Mouse (Mus musculus) C2C12 (cell line): Measurements from ENCODE around the gene Itpr1. TPM values are rescaled to one million over a fixed set of nuclear protein-coding genes. Genes with fewer than 3 reads are reported as not detected.
A peak's percentile ranks its signal among the peaks of the same experiment; 100 is the strongest.

Source experiments
- H3K27me3 ChIP-seq: one replicate; pipeline ENCODE4 v1.6.1; 2011; ENCODE audit not compliant: control insufficient read depth, insufficient read depth, insufficient read length
- H3K36me3 ChIP-seq: one replicate; pipeline ENCODE4 v1.6.1; 2011; ENCODE audit not compliant: control insufficient read depth, insufficient read depth
- H3K4me3 ChIP-seq: one replicate; pipeline ENCODE4 v1.5.1; 2011; ENCODE audit warnings: mild to moderate bottlenecking, control low read depth; ENCODE audit not compliant: poor library complexity, insufficient read depth, severe bottlenecking
- H3K79me2 ChIP-seq: one replicate; pipeline ENCODE4 v1.6.1; 2011; ENCODE audit not compliant: control insufficient read depth, insufficient read depth
- H3K79me3 ChIP-seq: one replicate; pipeline ENCODE4 v1.6.1; 2011; ENCODE audit warnings: low read depth, control low read depth
- H3ac ChIP-seq: one replicate; pipeline ENCODE3; 2011; ENCODE audit warnings: low read depth; ENCODE audit not compliant: control insufficient read depth, insufficient read length
- CEBPB ChIP-seq: IDR thresholded peaks from one replicate; pipeline ENCODE4 v1.6.1; 2011; ENCODE audit warnings: low read depth, mild to moderate bottlenecking, control low read depth, moderate library complexity
- CTCF ChIP-seq: IDR thresholded peaks from one replicate; pipeline ENCODE4 v1.5.1; 2011; ENCODE audit not compliant: control insufficient read depth, insufficient read depth, insufficient read length
- FOSL1 ChIP-seq: IDR thresholded peaks from one replicate; pipeline ENCODE4 v1.8.0; 2011; ENCODE audit warnings: mild to moderate bottlenecking, low read length; ENCODE audit not compliant: poor library complexity, insufficient read depth, severe bottlenecking
- MAX ChIP-seq: IDR thresholded peaks from one replicate; pipeline ENCODE4 v1.6.1; 2011; ENCODE audit warnings: mild to moderate bottlenecking, control low read depth
- MYOD1 ChIP-seq: IDR thresholded peaks from one replicate; pipeline ENCODE4 v1.6.1; 2011; ENCODE audit warnings: low read depth; ENCODE audit not compliant: control insufficient read depth, insufficient read length
- MYOG ChIP-seq: IDR thresholded peaks from one replicate; pipeline ENCODE4 v1.6.1; 2011; ENCODE audit not compliant: control insufficient read depth, insufficient read length; ENCODE audit errors: extremely low read depth
- USF1 ChIP-seq: IDR thresholded peaks from one replicate; pipeline ENCODE4 v1.6.1; 2011; ENCODE audit warnings: low read depth, mild to moderate bottlenecking, control low read depth, moderate library complexity
- long read RNA-seq, 2 experiments: library from polyadenylated mRNA; unstranded; transcript quantifications; one replicate each; pipeline ENCODE4 v2.0.0; 2019 to 2020
- polyA plus RNA-seq: library from polyadenylated mRNA; unstranded; fragments of >200 nt; fragmentation: generic; extraction: Trizol; gene quantifications from one replicate; pipeline ENCODE4 v1.2.1, GENCODE M21; 2012; ENCODE audit warnings: missing spikeins

Gene Itpr1
- 4.9 TPM for polyA plus RNA-seq
- long read RNA-seq, experiment 1, partial matches to known transcripts: 1 of 2 reads
- long read RNA-seq, experiment 1, other reads (novel, unspliced or antisense): 1 of 2 reads
- long read RNA-seq, experiment 2, partial matches to known transcripts: 4 of 14 reads
- long read RNA-seq, experiment 2, other reads (novel, unspliced or antisense): 10 of 14 reads

DNA sequence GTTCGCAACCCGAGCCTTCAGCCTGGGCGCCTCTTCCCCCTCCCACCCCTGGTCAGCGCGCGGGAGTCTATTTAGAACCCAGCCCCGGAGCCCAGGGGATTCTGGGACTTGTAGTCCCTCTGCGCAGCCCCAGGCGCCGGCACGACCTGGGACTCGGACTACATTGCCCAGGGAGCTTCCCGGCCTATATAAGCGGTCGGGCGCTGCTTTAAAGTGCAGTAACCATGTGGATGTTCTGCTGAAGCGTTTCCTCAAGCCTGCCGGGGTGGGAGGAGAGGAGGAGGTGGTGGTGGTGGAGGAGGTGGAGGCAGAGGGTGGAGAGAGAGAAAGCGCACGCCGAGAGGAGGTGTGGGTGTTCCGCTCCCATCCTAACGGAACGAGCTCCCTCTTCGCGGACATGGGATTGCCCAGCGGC, at the start of gene Itpr1:
Itpr1 (plus strand) TSS at position 216 of the 415 bp plus-strand sequence.
- Histone ChIP-seq H3K79me3 (no peaks in the 10 kb centered on the region), H3K4me3 (peak within 1 kb of the TSS; percentile 61), H3ac (peak within 1 kb of the TSS; percentile 93), H3K27me3 (peaks cover 3% of the 10 kb centered on the region), H3K79me2 (no peaks in the 10 kb centered on the region), H3K36me3 (no peaks in the 10 kb centered on the region)
- no peak for TF ChIP-seq USF1
- no peak for TF ChIP-seq MAX
- TF ChIP-seq FOSL1: no peak
- no peak for TF ChIP-seq MYOG
- no peak for TF ChIP-seq MYOD1
- TF ChIP-seq CTCF: no peak
- no peak for TF ChIP-seq CEBPB

DNA sequence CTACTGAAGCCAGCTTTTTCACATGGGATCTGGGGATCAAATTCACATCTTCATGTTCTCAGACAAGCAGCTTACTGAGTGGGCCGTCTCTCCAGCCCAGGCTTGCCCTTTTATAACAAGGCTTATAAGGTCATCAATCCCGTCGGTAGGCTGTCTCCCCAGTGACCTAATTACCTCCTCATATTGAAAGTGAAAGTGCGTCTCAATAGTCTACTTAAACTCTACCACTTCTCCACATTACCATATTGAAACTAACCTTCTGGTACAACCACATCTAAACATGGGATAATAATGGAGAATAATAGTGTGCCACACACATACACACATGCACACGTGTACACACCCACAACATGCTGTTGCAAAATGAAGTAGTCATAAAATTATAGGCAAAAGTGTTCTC, 48.0 kb upstream of the Itpr1 start:
- H3K79me2 ChIP-seq: peaks cover 4% of the 10 kb centered on the region
- H3ac ChIP-seq: no peak overlapping the region
- no peak for TF ChIP-seq CEBPB
- no peak for TF ChIP-seq FOSL1
- TF ChIP-seq MYOG: no peak
- no peak for TF ChIP-seq MAX
- no peak for TF ChIP-seq MYOD1
- no peak for TF ChIP-seq CTCF
- TF ChIP-seq USF1: no peak
- no peaks in the 10 kb centered on the region for H3K79me3 ChIP-seq
- no peaks in the 10 kb centered on the region for H3K36me3 ChIP-seq
- H3K27me3 ChIP-seq: no peaks in the 10 kb centered on the region
- no peak overlapping the region for H3K4me3 ChIP-seq

GRCm38 (mm10) chr6:108165598-108165997, 47.3 kb upstream of the Itpr1 start:
- Histone ChIP-seq H3K79me3 (no peaks in the 10 kb centered on the region), H3K27me3 (no peaks in the 10 kb centered on the region), H3ac (no peak overlapping the region), H3K36me3 (no peaks in the 10 kb centered on the region), H3K79me2 (peaks cover 4% of the 10 kb centered on the region), H3K4me3 (no peak overlapping the region)
- TF ChIP-seq CTCF: no peak
- no peak for TF ChIP-seq MYOG
- TF ChIP-seq CEBPB: no peak
- no peak for TF ChIP-seq FOSL1
- no peak for TF ChIP-seq MAX
- no peak for TF ChIP-seq USF1
- no peak for TF ChIP-seq MYOD1

- Histone ChIP-seq H3K79me3 (no peaks in the 10 kb centered on the region), H3K36me3 (peaks cover 7% of the 10 kb centered on the region), H3K4me3 (no peak overlapping the region), H3K27me3 (no peaks in the 10 kb centered on the region), H3ac (no peak overlapping the region), H3K79me2 (peaks cover 4% of the 10 kb centered on the region)
- TF ChIP-seq MYOD1 (no peak), MYOG (no peak)
These were observed 44.8 kb upstream of the Itpr1 start for GRCm38 (mm10) chr6:108167946-108168680.

- Histone ChIP-seq H3K79me2 (peaks cover 4% of the 10 kb centered on the region), H3ac (no peak overlapping the region), H3K79me3 (no peaks in the 10 kb centered on the region), H3K4me3 (no peak overlapping the region), H3K36me3 (peaks cover 13% of the 10 kb centered on the region), H3K27me3 (no peaks in the 10 kb centered on the region)
- TF ChIP-seq CTCF (no peak), MAX (no peak), FOSL1 (no peak), MYOG (no peak), CEBPB (no peak), USF1 (no peak), MYOD1 (no peak)
These were observed 44.2 kb upstream of the Itpr1 start for GRCm38 (mm10) chr6:108168723-108169122.

DNA sequence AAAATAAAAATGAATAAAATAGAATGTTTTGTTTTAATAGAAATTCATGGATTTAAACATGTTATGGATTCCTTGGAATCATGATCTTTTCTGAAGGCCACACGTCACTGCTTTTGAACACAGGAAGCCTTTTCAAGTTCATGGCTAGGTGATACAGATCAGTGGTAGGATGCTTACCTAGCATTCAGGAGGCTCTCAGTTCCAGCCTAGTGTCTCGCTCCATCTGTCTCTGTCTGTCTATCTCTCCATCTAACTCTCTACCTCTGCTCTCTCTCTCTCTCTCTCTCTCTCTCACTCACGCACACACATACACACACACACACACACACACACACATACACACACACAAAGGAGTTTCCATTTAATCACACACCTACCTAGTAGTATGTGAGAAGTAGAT, 43.4 kb upstream of the Itpr1 start:
- Histone ChIP-seq H3K79me3 (no peaks in the 10 kb centered on the region), H3K36me3 (peaks cover 17% of the 10 kb centered on the region), H3K27me3 (no peaks in the 10 kb centered on the region), H3K4me3 (no peak overlapping the region), H3ac (no peak overlapping the region), H3K79me2 (peaks cover under 1% of the 10 kb centered on the region)
- no peak for TF ChIP-seq USF1
- TF ChIP-seq MYOD1: no peak
